Mouse (Mus musculus) retina, postnatal 7 days (tissue): ENCODE measurements around the gene Cyp2c65.
"Not testable (repeated sequence)": the region's sequence is repeated elsewhere in the genome, so short reads cannot be mapped to it uniquely, and the experiment has no call there.

Experiments
- DNase-seq: peaks from one replicate; pipeline ENCODE4 v3.0.0-alpha.2; 2012; ENCODE audit warnings: low read depth, low spot score

Cyp2c65 gene

GRCm38 (mm10) chr19:39060719-39061118, at the start of gene Cyp2c65:
Cyp2c65 (plus strand) TSS chr19:39061015.
- no peak for DNase-seq

- DNase-seq = no peak
Observed at GRCm38 (mm10) chr19:39057928-39058327, 2.9 kb upstream of the Cyp2c65 start.

- DNase-seq = not testable (repeated sequence)
Observed at GRCm38 (mm10) chr19:39098779-39099178, 38.0 kb downstream of the Cyp2c65 start.

DNA sequence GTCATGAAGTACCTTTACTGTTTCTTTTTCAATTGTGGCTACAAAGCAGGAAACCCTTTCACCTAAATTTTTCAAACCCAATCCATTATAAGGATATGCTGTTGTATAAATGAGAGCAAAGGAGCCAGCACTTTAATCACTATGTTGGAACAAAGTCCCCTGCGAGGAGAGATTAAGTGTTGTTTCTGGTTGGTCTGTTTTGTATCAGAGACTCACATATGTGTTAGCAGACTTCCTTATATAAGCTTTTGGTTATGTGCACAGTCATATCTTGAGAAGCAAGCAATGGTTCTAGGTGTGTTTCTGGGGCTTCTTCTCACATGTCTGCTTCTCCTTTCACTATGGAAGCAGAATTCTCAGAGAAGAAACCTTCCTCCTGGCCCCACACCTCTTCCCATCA, 52.8 kb downstream of the Cyp2c65 start, which contains the start of gene Cyp2c66:
TSS of gene Cyp2c66 (plus strand) at position 255 of the 400 bp plus-strand sequence.
- no peak for DNase-seq
